Mouse (Mus musculus): ENCODE data around the gene Neb. TPM values are rescaled to one million over a fixed set of nuclear protein-coding genes. Genes with fewer than 3 reads are reported as not detected.

Gene Neb
- total and polyA plus RNA-seq, 2 experiments from 2014 or later = 0.80 to 3.7 TPM

DNA sequence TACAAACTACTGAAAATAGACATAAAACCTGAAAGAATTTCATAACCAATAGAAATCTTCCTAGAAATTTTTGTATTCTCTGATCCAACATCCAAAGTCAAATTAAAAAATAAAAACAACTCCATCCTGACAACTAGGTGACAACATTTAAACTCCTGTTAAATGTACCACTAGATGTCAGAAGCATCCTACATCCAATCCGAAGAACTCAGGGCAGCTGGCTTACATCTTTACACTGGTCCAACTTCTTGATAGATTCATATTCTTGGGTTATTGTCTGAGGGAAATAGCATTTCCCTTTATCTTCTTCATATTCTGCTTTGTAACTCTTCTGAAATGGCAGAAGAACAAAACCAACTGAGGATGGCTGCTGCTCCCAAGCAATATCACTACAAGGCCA, 74.9 kb downstream of the Neb start:
- Histone ChIP-seq H3K36me3 (ENCODE audit: insufficient read depth, low read length) (no peaks in the 10 kb centered on the region), H3K27ac (ENCODE audit: low read depth, low read length) (no peak overlapping the region), H3K27me3 (ENCODE audit: insufficient read depth, low read length) (no peaks in the 10 kb centered on the region), H3K9me3 (ENCODE audit: low read length) (no peaks in the 10 kb centered on the region), H3K9ac (replicated peaks; ENCODE audit: low read length, poor library complexity, severe bottlenecking) (no peak overlapping the region), H3K4me1 (ENCODE audit: insufficient read depth, low read length) (no peaks in the 10 kb centered on the region), H3K4me3 (ENCODE audit: low read depth, low read length) (no peak overlapping the region), H3K4me2 (ENCODE audit: low read depth, low read length, poor library complexity, severe bottlenecking) (no peak overlapping the region)
- peak; percentile 35 for DNase-seq (ENCODE audit: low spot score)
- TF ChIP-seq CTCF (IDR thresholded peaks at IDR 0.05) = peak; percentile 68
- 88% methylated on average over 1 of the region's 1 CpGs for WGBS
- ATAC-seq (ENCODE audit: low FRiP score) = no peak

- ATAC-seq (ENCODE audit: low FRiP score) = no peak
- no peak for DNase-seq (ENCODE audit: low spot score)
- H3K36me3 ChIP-seq (ENCODE audit: insufficient read depth, low read length) = no peaks in the 10 kb centered on the region
- no peaks in the 10 kb centered on the region for H3K9me3 ChIP-seq (ENCODE audit: low read length)
- H3K4me2 ChIP-seq (ENCODE audit: low read depth, low read length, poor library complexity, severe bottlenecking) = no peak overlapping the region
- no peak overlapping the region for H3K27ac ChIP-seq (ENCODE audit: low read depth, low read length)
- no peak overlapping the region for H3K9ac ChIP-seq (replicated peaks; ENCODE audit: low read length, poor library complexity, severe bottlenecking)
- no peak for TF ChIP-seq CTCF (IDR thresholded peaks at IDR 0.05)
- no peaks in the 10 kb centered on the region for H3K4me1 ChIP-seq (ENCODE audit: insufficient read depth, low read length)
- no peak overlapping the region for H3K4me3 ChIP-seq (ENCODE audit: low read depth, low read length)
- WGBS = 93% methylated on average over 5 of the region's 5 CpGs
- no peaks in the 10 kb centered on the region for H3K27me3 ChIP-seq (ENCODE audit: insufficient read depth, low read length)
Observed at GRCm38 (mm10) chr2:52297969-52298368, 80.3 kb downstream of the Neb start.

DNA sequence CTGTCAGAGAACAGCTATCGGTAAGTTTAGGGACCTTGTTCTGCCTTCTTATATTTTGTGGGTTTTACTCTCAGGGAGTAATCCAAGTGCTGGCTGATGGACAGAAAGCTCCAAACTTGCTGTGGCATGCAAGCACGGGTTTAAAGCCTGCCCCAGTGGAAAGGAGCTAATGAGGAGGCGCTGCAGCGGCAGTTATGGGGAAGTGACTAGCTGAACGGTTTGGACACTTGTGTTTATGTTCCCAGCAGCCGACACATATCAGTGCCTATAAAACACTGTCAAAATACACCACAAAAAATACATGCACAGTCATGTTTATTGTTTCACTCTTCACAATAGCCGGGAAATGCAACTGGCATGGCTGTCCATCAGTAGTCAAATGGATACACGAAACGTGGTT, 81.5 kb downstream of the Neb start:
- H3K9ac ChIP-seq (replicated peaks; ENCODE audit: low read length, poor library complexity, severe bottlenecking) = no peak overlapping the region
- no peaks in the 10 kb centered on the region for H3K4me1 ChIP-seq (ENCODE audit: insufficient read depth, low read length)
- no peaks in the 10 kb centered on the region for H3K27me3 ChIP-seq (ENCODE audit: insufficient read depth, low read length)
- no peaks in the 10 kb centered on the region for H3K36me3 ChIP-seq (ENCODE audit: insufficient read depth, low read length)
- no peak overlapping the region for H3K4me3 ChIP-seq (ENCODE audit: low read depth, low read length)
- DNase-seq (ENCODE audit: low spot score) (no peak), ATAC-seq (ENCODE audit: low FRiP score) (no peak)
- 87% methylated on average over 9 of the region's 9 CpGs for WGBS
- no peak overlapping the region for H3K27ac ChIP-seq (ENCODE audit: low read depth, low read length)
- H3K9me3 ChIP-seq (ENCODE audit: low read length) = no peaks in the 10 kb centered on the region
- TF ChIP-seq CTCF (IDR thresholded peaks at IDR 0.05) = no peak
- no peak overlapping the region for H3K4me2 ChIP-seq (ENCODE audit: low read depth, low read length, poor library complexity, severe bottlenecking)

GRCm38 (mm10) chr2:52287436-52287835, 90.8 kb downstream of the Neb start:
- H3K4me3 ChIP-seq (ENCODE audit: low read depth, low read length) = no peak overlapping the region
- H3K27ac ChIP-seq (ENCODE audit: low read depth, low read length) = no peak overlapping the region
- DNase-seq (ENCODE audit: low spot score) (no peak), ATAC-seq (ENCODE audit: low FRiP score) (no peak)
- H3K4me1 ChIP-seq (ENCODE audit: insufficient read depth, low read length) = no peaks in the 10 kb centered on the region
- no peak overlapping the region for H3K9ac ChIP-seq (replicated peaks; ENCODE audit: low read length, poor library complexity, severe bottlenecking)
- no peaks in the 10 kb centered on the region for H3K27me3 ChIP-seq (ENCODE audit: insufficient read depth, low read length)
- H3K9me3 ChIP-seq (ENCODE audit: low read length) = no peaks in the 10 kb centered on the region
- H3K4me2 ChIP-seq (ENCODE audit: low read depth, low read length, poor library complexity, severe bottlenecking) = no peak overlapping the region
- 70% methylated on average over 1 of the region's 1 CpGs for WGBS
- TF ChIP-seq CTCF (IDR thresholded peaks at IDR 0.05) = no peak
- H3K36me3 ChIP-seq (ENCODE audit: insufficient read depth, low read length) = no peaks in the 10 kb centered on the region

DNA sequence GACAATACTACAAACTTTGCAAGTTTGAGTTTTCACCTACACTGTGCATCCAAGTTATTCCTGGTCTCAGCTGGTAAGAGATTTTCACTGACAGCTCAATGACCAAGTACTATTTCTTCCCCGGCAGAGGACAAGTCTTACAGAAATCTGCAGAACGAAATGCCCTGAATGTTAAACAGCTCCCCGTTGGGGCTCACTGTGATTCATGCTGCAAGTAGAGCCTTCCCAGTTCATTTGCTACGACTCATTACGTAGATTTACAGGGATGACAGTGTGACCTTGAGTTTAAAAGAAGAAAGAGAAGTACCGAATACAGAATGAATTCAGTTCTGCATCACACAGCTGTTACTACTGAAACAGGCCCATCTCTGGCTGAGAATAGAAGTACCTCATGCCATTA, 91.9 kb downstream of the Neb start:
- ATAC-seq (ENCODE audit: low FRiP score) (no peak), DNase-seq (ENCODE audit: low spot score) (no peak)
- Histone ChIP-seq H3K4me1 (ENCODE audit: insufficient read depth, low read length) (no peaks in the 10 kb centered on the region), H3K9me3 (ENCODE audit: low read length) (no peaks in the 10 kb centered on the region), H3K4me2 (ENCODE audit: low read depth, low read length, poor library complexity, severe bottlenecking) (no peak overlapping the region), H3K9ac (replicated peaks; ENCODE audit: low read length, poor library complexity, severe bottlenecking) (no peak overlapping the region), H3K27ac (ENCODE audit: low read depth, low read length) (no peak overlapping the region), H3K36me3 (ENCODE audit: insufficient read depth, low read length) (no peaks in the 10 kb centered on the region), H3K4me3 (ENCODE audit: low read depth, low read length) (no peak overlapping the region), H3K27me3 (ENCODE audit: insufficient read depth, low read length) (no peaks in the 10 kb centered on the region)
- TF ChIP-seq CTCF (IDR thresholded peaks at IDR 0.05) = no peak
- 54% methylated on average over 6 of the region's 6 CpGs for WGBS

- Histone ChIP-seq H3K36me3 (ENCODE audit: insufficient read depth, low read length) (no peaks in the 10 kb centered on the region), H3K4me2 (ENCODE audit: low read depth, low read length, poor library complexity, severe bottlenecking) (no peak overlapping the region), H3K9me3 (ENCODE audit: low read length) (no peaks in the 10 kb centered on the region), H3K27ac (ENCODE audit: low read depth, low read length) (no peak overlapping the region), H3K4me3 (ENCODE audit: low read depth, low read length) (no peak overlapping the region), H3K4me1 (ENCODE audit: insufficient read depth, low read length) (no peaks in the 10 kb centered on the region), H3K27me3 (ENCODE audit: insufficient read depth, low read length) (no peaks in the 10 kb centered on the region), H3K9ac (replicated peaks; ENCODE audit: low read length, poor library complexity, severe bottlenecking) (no peak overlapping the region)
- DNase-seq (ENCODE audit: low spot score) (no peak), ATAC-seq (ENCODE audit: low FRiP score) (no peak)
- TF ChIP-seq CTCF (IDR thresholded peaks at IDR 0.05) = no peak
- WGBS = 36% methylated on average over 1 of the region's 1 CpGs
Observed at GRCm38 (mm10) chr2:52272146-52272545, 106.1 kb downstream of the Neb start.
